In genomic region chr4:48328042-48328441, GRCm38 (mm10) we compare ENCODE assay signal across 17 mouse cellular contexts.
"Had no signal": no experiment of that assay in that cellular context is flagged by ENCODE, and none has a peak within 500 bp of the region (broad histone marks: within the 10 kb centered on the region; RNA-seq: fewer than 3 reads in every experiment).

No protein-coding gene starts in this region.

- H3K9me3 ChIP-seq: limb, embryonic 12.5 days; limb, embryonic 15.5 days; liver, embryonic 12.5 days; liver, embryonic 15.5 days; midbrain, embryonic 12.5 days; stomach, embryonic 15.5 days had no signal

- DNase-seq: kidney, adult 18-20 months; kidney, adult 9 months; kidney, postnatal 25 days; left cerebral cortex, postnatal 4 days; lung, embryonic 14.5 days; right cerebral cortex, postnatal 14 days; right cerebral cortex, postnatal 4 days; thymus, adult 2 months; thymus, postnatal 14 days; thymus, postnatal 4 days had no signal

- H3K4me1 ChIP-seq: limb, embryonic 12.5 days; limb, embryonic 15.5 days; liver, embryonic 12.5 days; liver, embryonic 15.5 days; midbrain, embryonic 12.5 days; stomach, embryonic 15.5 days had no signal

- H3K4me3 ChIP-seq: limb, embryonic 12.5 days; limb, embryonic 15.5 days; liver, embryonic 12.5 days; liver, embryonic 15.5 days; midbrain, embryonic 12.5 days; stomach, embryonic 15.5 days had no signal

- H3K4me2 ChIP-seq: limb, embryonic 12.5 days; limb, embryonic 15.5 days; liver, embryonic 12.5 days; liver, embryonic 15.5 days; lung, embryonic 14.5 days; midbrain, embryonic 12.5 days; stomach, embryonic 15.5 days had no signal

- H3K36me3 ChIP-seq: limb, embryonic 12.5 days; limb, embryonic 15.5 days; liver, embryonic 12.5 days; liver, embryonic 15.5 days; midbrain, embryonic 12.5 days; stomach, embryonic 15.5 days had no signal

- H3K27me3 ChIP-seq: limb, embryonic 12.5 days; limb, embryonic 15.5 days; liver, embryonic 12.5 days; liver, embryonic 15.5 days; stomach, embryonic 15.5 days had no signal

- H3K27ac ChIP-seq: limb, embryonic 12.5 days; limb, embryonic 15.5 days; liver, embryonic 12.5 days; liver, embryonic 15.5 days; macrophage; midbrain, embryonic 12.5 days; stomach, embryonic 15.5 days had no signal

- H3K9ac ChIP-seq: limb, embryonic 12.5 days; limb, embryonic 15.5 days; liver, embryonic 12.5 days; liver, embryonic 15.5 days; lung, embryonic 14.5 days; midbrain, embryonic 12.5 days; stomach, embryonic 15.5 days had no signal
